Mouse (Mus musculus) CD4-positive, CD25-positive, alpha-beta regulatory T cell, adult 2 months (primary cell): ENCODE data around the gene Scyl1.
A peak's percentile ranks its signal among the peaks of the same experiment; 100 is the strongest.

ENCODE experiments used
- DNase-seq: peaks from one replicate; pipeline ENCODE4 v3.0.0-alpha.2; 2012; ENCODE audit warnings: low read depth, low spot score

Scyl1 gene

DNA sequence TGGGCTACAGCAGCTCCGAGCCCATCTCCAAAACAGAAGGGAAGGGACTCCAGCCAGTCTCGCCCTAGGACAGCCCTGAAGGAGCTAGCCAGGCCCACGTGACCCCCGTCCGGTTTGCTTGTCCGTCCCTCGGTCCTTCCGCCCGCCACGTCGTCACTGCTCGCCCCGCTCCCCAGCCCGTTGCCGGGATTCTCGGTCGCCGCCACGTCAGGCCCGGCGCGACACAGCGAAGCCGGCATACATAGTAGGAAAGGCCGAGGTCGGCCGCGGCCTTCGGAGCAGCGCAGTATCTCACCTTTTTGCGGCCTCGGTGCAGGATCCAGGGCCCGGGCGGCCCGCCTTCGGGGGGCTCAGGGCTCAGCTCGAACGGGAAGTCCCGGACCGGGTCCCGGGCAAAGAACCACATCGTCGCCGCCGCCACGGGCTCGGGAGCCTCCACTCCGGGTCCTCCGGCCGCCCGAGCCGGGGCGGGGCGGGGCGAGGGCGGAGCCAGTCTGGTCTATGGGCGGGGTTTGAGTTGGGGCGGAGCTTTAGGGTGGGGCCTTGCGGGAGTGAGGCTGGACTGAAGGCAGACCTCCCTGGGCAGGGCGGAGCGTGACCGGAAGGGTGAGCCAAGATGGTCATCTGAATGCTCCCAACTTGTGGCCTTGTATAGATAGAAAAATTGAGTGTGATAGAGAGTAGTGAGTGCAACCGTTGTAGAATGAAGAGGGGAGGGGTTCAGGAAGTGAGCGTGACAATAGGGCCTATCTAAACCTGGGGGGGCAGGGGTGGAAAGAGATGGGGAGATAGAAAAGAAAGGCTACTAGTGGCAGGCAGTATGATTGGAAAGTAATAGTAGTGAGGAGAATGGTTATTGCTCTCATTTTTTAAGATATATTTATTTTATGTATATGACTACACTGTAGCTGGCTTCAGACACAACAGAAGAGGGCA, at the start of gene Scyl1:
TSS of gene Scyl1 (minus strand) at position 495 of the 936 bp plus-strand sequence.
- DNase-seq = peak; percentile 90

- no peak for DNase-seq
Measured at GRCm38 (mm10) chr19:5819549-5819948, 48.3 kb upstream of the Scyl1 start.

GRCm38 (mm10) chr19:5818590-5818977, 47.4 kb upstream of the Scyl1 start:
- no peak for DNase-seq

GRCm38 (mm10) chr19:5817703-5818589, 46.7 kb upstream of the Scyl1 start:
- DNase-seq = peak; percentile 93

DNA sequence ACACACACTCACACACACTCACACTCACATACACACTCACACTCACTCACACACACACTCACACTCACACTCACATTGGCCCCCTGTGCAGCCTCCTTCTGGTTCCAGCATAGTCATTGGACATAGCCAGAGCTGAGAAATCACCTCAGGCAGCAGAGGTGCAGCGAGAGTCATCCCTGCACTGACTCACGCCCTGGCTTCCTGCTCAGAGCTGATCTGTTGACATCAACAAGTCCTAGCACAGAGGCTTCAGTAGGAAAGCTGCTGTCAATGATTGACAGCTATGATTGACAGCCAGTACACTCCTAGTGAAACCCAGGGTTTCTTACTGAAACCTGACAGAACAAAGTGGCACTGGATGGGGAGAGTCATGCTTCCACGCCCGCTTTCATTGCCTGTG, 44.7 kb upstream of the Scyl1 start:
- peak; percentile 90 for DNase-seq

DNA sequence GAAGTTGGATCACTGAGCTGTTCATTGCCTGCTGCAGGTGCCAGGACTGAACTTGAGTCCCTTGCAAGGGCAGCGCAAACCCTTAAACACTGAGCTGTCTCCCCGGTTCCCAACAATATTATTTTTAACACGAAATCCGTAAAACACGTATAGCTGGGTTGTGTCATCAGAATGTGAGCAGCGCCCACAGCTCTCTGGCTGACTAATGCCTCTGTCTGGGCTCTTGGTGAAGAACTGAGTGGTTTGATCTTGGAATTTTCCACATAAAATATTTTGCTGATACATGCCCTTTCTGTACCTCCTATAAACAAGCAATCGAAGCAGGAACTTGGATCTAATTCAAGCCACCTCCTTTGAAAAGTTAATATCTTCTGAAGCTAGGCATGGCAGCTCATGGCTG, 43.8 kb upstream of the Scyl1 start:
- DNase-seq = no peak

GRCm38 (mm10) chr19:5814048-5814447, 42.8 kb upstream of the Scyl1 start:
- peak; percentile 35 for DNase-seq

- DNase-seq = no peak
Measured at GRCm38 (mm10) chr19:5813567-5813966, 42.3 kb upstream of the Scyl1 start.

- DNase-seq = no peak
Measured at GRCm38 (mm10) chr19:5811771-5812504, 40.7 kb upstream of the Scyl1 start.

DNA sequence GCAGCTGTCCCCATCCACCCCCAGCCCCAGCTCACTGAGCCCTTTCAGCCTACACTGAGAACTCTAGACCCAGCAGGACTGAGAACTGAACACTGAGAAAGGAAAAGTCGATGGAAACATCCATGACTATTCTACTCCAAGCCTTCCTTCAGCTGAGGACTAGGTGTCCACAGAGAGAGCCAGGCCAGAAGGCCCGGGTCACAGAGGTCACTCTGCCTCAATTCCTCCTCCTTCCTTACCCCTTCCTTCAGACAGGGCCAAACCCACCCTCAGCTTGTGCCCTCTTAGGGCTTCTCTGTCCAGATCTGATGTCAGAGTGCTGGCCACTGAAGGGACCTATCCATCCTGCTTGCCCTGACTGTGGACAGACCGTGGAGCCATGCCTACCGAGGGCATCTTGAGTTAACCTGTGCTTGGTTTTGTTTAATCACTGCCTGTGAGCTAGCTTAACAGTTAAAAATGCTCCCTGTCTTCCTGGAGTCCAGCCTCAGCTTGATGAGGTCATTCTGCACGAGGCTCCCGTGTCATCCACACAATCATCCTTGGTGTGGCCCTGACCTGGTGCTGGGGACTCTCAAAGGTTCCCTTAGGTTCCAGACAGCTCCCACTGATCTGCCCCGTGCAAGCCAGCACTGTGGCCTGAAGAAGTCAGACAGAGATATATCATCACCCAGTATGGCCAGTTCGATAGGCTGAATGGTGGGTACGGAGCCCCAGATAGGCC, 39.8 kb upstream of the Scyl1 start:
- DNase-seq = no peak

DNA sequence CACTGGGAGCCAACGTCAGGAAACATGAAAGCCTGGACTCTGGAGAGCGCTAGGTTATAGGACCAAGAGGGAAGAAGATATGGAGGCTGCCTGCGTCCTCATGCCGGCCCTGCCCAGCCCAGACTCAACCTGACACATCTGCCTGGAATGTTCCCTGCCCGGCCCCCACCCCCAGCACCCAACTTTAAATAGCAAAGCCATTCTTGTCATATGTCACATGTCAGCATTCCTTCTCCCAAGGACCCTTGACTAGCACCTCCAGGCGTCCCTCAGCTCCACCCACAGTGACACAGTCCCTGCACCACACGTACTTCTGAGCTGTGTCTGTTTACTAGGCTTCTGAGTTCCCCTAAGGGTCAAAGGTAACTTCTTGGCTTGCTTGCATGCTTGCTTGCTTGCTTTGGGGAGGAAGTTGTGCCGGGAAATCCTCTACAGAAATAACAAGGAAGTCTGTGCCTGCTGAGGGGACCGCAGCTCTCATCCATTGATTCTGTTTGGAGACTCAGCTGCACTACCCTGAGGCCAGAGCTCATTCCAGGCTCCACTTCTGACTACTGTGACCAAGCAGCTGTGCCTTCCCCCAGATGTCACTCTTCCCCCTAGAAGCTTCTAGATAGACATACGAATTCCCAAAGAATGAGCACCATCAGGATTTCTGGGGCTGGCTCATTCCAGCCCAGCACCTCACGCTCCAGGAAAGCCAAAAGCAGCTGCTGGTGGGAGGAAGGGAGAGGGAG, 39.1 kb upstream of the Scyl1 start:
- DNase-seq = no peak

DNA sequence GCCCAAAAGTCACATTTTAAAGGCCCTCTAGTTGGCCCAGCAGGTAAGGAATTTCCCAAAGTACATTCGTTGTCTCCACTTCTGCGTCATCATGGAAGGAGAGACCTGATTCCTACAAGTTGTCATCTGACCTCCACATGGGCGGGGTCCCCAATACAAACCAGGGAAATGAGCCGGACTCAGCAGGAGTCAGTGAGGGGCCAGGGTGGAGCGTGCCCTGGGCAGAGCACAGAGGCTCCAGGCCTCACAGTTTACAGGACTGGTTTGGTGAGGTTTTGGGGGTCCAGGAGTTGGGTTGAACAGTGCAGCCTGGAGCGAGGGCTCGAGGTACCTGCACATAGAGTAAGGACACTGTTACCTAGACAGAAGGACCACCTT, 38.5 kb upstream of the Scyl1 start:
- no peak for DNase-seq

DNA sequence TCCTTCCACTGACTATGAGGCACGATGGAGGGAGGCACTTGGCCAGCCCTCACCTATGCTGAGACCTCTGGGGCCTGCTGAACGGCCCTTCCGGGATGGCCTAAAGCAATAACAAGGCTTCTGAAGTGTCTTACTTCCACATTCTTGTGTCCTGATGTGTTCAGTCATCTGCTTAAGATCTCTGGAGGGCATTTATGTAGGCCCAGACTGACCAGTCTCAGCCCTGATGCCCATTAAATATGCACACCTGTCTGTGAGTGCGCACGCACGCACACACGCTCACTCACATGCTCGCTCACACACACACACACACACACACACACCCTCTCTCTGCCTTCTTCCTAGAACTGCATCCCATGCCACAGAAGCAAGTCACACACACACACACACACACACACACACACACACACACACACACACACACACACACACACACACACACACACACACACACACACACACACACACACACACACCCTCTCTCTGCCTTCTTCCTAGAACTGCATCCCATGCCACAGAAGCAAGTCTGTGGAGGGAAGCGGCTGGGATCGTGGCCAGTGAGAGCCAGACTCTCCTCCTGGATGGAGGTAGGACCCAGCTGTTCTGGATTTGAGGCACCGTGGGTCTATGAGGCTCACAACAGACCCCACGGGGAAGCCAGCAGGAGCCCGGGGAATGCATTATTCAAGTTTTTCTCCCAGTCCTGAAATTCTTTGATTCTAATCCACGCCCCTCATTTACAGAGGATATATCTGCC, 37.9 kb upstream of the Scyl1 start:
- no peak for DNase-seq

- DNase-seq = no peak
Measured at GRCm38 (mm10) chr19:5807740-5808139, 36.5 kb upstream of the Scyl1 start.

DNA sequence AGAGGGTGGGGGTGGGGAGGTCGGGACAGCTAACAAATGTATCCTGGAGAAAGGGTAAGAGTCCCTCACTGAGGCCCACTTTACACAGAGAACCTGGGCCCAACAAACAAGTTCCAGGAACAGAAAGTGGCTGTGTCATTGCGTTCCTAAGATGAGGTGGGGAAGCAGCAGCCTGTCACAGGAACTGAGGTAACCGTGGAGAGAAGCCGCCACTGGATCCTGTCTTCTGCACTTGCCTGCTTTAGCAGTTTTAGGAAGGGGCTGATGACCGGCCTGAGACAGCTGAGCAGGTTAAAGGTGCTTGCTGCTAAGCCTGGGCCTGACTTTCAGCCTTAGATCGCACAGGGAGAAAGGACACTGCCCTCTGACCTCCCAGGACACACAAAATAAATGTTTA, 35.6 kb upstream of the Scyl1 start:
- peak; percentile 45 for DNase-seq

DNA sequence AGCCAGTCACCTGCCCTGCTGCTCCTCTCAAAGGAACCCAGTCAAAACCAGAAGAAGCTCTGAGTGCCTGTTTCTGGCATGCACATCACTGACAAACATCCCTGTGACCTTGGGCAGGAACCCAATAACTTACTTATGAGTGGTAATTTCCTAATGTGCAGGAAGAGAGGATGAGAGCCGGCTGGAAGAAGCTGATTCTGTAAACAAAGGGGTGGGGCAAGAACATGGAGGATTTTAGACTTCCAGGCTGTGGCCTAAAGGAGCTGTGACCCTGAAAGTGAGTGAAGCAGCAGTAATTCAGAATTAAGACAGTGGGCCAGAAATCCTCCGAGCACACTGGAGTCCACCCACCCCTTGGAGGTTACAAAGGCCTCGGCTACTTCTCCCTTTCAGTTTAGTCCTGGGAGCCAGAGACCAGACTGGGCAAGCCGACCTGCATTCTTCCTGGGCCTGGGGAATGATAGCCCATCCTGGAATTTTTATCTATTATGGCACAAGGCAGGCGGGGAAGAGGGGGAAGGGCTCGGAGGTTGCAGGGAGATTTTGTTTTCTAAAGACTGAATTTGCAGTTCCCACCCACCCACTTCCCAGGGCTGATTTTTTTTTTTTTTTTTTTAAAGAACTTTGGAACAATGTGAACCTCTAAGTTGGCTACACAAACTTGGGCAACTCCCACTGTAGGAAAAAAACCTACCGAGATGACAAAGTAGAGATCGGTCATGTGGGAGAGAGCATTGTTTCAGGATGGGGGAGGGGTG, 35.0 kb upstream of the Scyl1 start:
- no peak for DNase-seq

DNA sequence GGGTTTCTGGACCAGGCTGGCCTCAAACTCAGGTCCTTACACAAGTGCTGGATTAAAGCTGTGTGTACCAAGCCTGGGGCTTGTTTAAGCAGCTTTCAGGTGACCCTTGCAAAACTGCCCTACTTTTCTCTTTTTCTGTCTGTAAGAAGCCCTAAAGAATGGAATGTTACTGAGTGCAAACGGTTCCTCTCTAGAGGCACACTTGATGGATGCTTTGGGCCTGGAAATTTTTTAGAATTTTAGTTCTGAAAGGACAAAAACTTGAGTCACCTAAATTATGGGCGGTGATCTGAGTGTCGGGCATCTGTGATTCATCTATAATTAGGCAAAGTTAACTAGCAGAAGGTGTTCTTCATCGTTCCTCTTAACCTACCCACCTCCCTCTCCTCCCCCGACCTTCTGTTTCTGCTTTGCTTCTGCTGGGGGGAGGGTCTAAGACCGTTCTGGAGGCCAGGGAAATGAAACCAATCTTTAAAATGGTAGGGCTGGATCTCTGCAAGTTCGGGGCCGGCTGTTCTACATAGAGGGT, 33.2 kb upstream of the Scyl1 start:
- peak; percentile 40 for DNase-seq

GRCm38 (mm10) chr19:5803881-5804279, 32.7 kb upstream of the Scyl1 start:
- no peak for DNase-seq
